In genomic region chr3:95292899-95293298, GRCm38 (mm10) we compare ENCODE assay signal across 24 mouse cellular contexts. TPM values are rescaled to one million over a fixed set of nuclear protein-coding genes. Genes with fewer than 3 reads are reported as not detected.
DNase-seq lines count a peak whose midpoint lies in the region; ATAC-seq and TF ChIP-seq lines count a peak whose summit lies in the region.
"Had no signal": no experiment of that assay in that cellular context is flagged by ENCODE, and none has a peak within 500 bp of the region (broad histone marks: within the 10 kb centered on the region; RNA-seq: fewer than 3 reads in every experiment).

No protein-coding gene starts in this region.

- H3K27ac ChIP-seq in heart, embryonic 11.5 days (ENCODE audit: low read depth, low read length): 0 out of 2 replicates have a peak overlapping the region, but pooled peaks have one; percentile 35
- 0 out of 2 replicates have a peak overlapping the region, but pooled peaks have one; percentile 36 for H3K27ac ChIP-seq in left cerebral cortex, adult 2 months
- peak overlapping the region; percentile 28; the same call in 1 of the 2 replicates for H3K27ac ChIP-seq in spleen, adult 2 months (ENCODE audit: insufficient read depth, low read length)
- H3K27ac ChIP-seq: forebrain, embryonic 13.5 days; neural tube, embryonic 15.5 days had no signal

- no peak overlapping the region for H3ac ChIP-seq in myocyte (ENCODE audit: control insufficient read depth, insufficient read length)

- H3K4me2 ChIP-seq in heart, embryonic 11.5 days: no peak overlapping the region
- H3K4me2 ChIP-seq in myocyte (ENCODE audit: low read depth): peak overlapping the region; percentile 49
- H3K4me2 ChIP-seq: forebrain, embryonic 13.5 days; heart, embryonic 12.5 days; neural tube, embryonic 15.5 days had no signal

- 87% methylated on average over 2 of the region's 2 CpGs for WGBS in heart, embryonic 11.5 days (ENCODE audit: insufficient replicate concordance)
- WGBS in spleen, adult 2 months: 83% methylated on average over 2 of the region's 2 CpGs

- peaks cover 17% of the 10 kb centered on the region for H3K36me3 ChIP-seq in heart, embryonic 11.5 days (ENCODE audit: control insufficient read depth, insufficient read depth, low read length)
- peaks cover 24% of the 10 kb centered on the region for H3K36me3 ChIP-seq in spleen, adult 2 months (ENCODE audit: control insufficient read depth, insufficient read depth, low read length)
- H3K36me3 ChIP-seq in myocyte (ENCODE audit: control insufficient read depth, insufficient read depth): peaks cover 11% of the 10 kb centered on the region

- no peak overlapping the region for H3K4me3 ChIP-seq in heart, embryonic 11.5 days (ENCODE audit: low read depth, low read length)
- no peak overlapping the region for H3K4me3 ChIP-seq in left cerebral cortex, adult 2 months
- no peak overlapping the region for H3K4me3 ChIP-seq in spleen, adult 2 months (ENCODE audit: extremely low read depth, insufficient read depth, insufficient read length)
- no peak overlapping the region for H3K4me3 ChIP-seq in myocyte
- H3K4me3 ChIP-seq: forebrain, embryonic 13.5 days; heart, embryonic 12.5 days; neural tube, embryonic 15.5 days had no signal

- no peaks in the 10 kb centered on the region for H3K9me3 ChIP-seq in heart, embryonic 11.5 days (replicated peaks; ENCODE audit: control insufficient read depth, low read length)
- H3K9me3 ChIP-seq: forebrain, embryonic 13.5 days; heart, embryonic 12.5 days; neural tube, embryonic 15.5 days had no signal

- TF ChIP-seq POLR2A in spleen, adult 2 months (IDR thresholded peaks at IDR 0.05; ENCODE audit: low read depth, low read length): no peak
- no peak for TF ChIP-seq POLR2A in myocyte (IDR thresholded peaks at IDR 0.05; ENCODE audit: insufficient read length, low read depth)

- H3K4me1 ChIP-seq in heart, embryonic 11.5 days (ENCODE audit: control insufficient read depth, insufficient read depth, low read length): no peaks in the 10 kb centered on the region
- no peaks in the 10 kb centered on the region; the same call in 1 of the 2 replicates for H3K4me1 ChIP-seq in spleen, adult 2 months (ENCODE audit: control insufficient read depth, insufficient read depth, insufficient read length)
- H3K4me1 ChIP-seq: forebrain, embryonic 13.5 days; neural tube, embryonic 15.5 days had no signal

- no peak overlapping the region for H3K9ac ChIP-seq in heart, embryonic 11.5 days (ENCODE audit: low read depth, low read length)
- H3K9ac ChIP-seq: forebrain, embryonic 13.5 days; heart, embryonic 12.5 days; neural tube, embryonic 15.5 days had no signal

- no peak for ATAC-seq in heart, embryonic 11.5 days (replicated peaks; ENCODE audit: insufficient number of reproducible peaks, low FRiP score, low TSS enrichment)
- ATAC-seq: CD4-positive, CD25-positive, alpha-beta regulatory T cell, adult 4 months; forebrain, embryonic 13.5 days; midbrain, embryonic 16.5 days had no signal

- no peak for TF ChIP-seq CTCF in left cerebral cortex, adult 2 months (IDR thresholded peaks at IDR 0.05)
- TF ChIP-seq CTCF in spleen, adult 2 months (IDR thresholded peaks at IDR 0.05; ENCODE audit: extremely low read depth, insufficient read depth, insufficient read length, insufficient replicate concordance): no peak

- H3K79me2 ChIP-seq in myocyte (ENCODE audit: control insufficient read depth, insufficient read depth): no peaks in the 10 kb centered on the region

- DNase-seq in heart, postnatal 25 days (ENCODE audit: low spot score): no peak
- no peak for DNase-seq in left cerebral cortex, adult 2 months (ENCODE audit: extremely low spot score in 1 of 2, low spot score in 2 of 2)
- DNase-seq in left cerebral cortex, postnatal 25 days (ENCODE audit: low spot score in 2 of 2): no peak
- DNase-seq in spleen, adult 2 months (ENCODE audit: low read depth in 1 of 2, low spot score in 2 of 2): no peak
- DNase-seq in spleen, postnatal 4 days (ENCODE audit: low spot score in 2 of 2): no peak
- DNase-seq in lung, postnatal 25 days (ENCODE audit: low spot score): no peak
- DNase-seq: cerebellum, adult 11-12 months; cerebellum, postnatal 14 days; gastrocnemius, postnatal 10 days; heart, adult 11 months; heart, postnatal 10 days; lung, postnatal 10 days; right cerebral cortex, adult 18-20 months; right cerebral cortex, postnatal 4 days; thymus, adult 2 months had no signal

- H3K27me3 ChIP-seq in heart, embryonic 11.5 days (ENCODE audit: control insufficient read depth, insufficient read depth, low read length): no peaks in the 10 kb centered on the region
- H3K27me3 ChIP-seq in spleen, adult 2 months (ENCODE audit: control insufficient read depth, insufficient read depth, low read length): no peaks in the 10 kb centered on the region
- H3K27me3 ChIP-seq in myocyte (ENCODE audit: control insufficient read depth, insufficient read depth, insufficient read length): no peaks in the 10 kb centered on the region
- H3K27me3 ChIP-seq: forebrain, embryonic 13.5 days; heart, embryonic 12.5 days; neural tube, embryonic 15.5 days had no signal

- intact Hi-C loops in heart, postnatal 25 days (cut with DNase I): no loop called here
- intact Hi-C loops in left cerebral cortex, adult 2 months (cut with DNase I): no loop called here
- intact Hi-C loops in left cerebral cortex, postnatal 25 days (cut with DNase I): no loop called here

TF ChIP-seq in myocyte, 11 proteins besides CTCF, POLR2A, EP300 and RAD21:
- TF ChIP-seq MYOG (IDR thresholded peaks at IDR 0.05; ENCODE audit: control insufficient read depth in 1 of 3, insufficient read depth in 1 of 3, insufficient read length in 2 of 3, low read depth in 2 of 3): no peak
- no peak for TF ChIP-seq TCF12 (IDR thresholded peaks at IDR 0.05; ENCODE audit: insufficient read depth, poor library complexity, severe bottlenecking)
- TF ChIP-seq REST (IDR thresholded peaks at IDR 0.05; ENCODE audit: insufficient read depth, insufficient read length): no peak

RNA-seq across cellular contexts. Expression of gene Prune1, which starts 11.0 kb away (rescaled TPM):
- 24.7 and 32.2 TPM in 2 replicates for polyA plus RNA-seq in heart, embryonic 11.5 days (2014; fragmentation: Nextera tagmentation; extraction: Ambion mirVana)
- total RNA-seq in heart, postnatal 25 days (2021): 10 to 100 TPM; 22.1 to 22.8 TPM
- total RNA-seq in left cerebral cortex, adult 2 months (2021): 10 to 100 TPM; 22.1 to 23.5 TPM
- total RNA-seq in left cerebral cortex, postnatal 25 days (2021): 10 to 100 TPM; 22.6 to 24.8 TPM
- polyA plus RNA-seq in spleen, adult 2 months (2012; rRNA removed): 7.7 and 8.9 TPM in 2 replicates
- polyA plus RNA-seq in myocyte (2012; fragmentation: generic; extraction: Trizol): 43.1 TPM

RNA-seq across cellular contexts. Expression of gene Mindy1, which starts 11.8 kb away (rescaled TPM):
- polyA plus RNA-seq in heart, embryonic 11.5 days (2014; fragmentation: Nextera tagmentation; extraction: Ambion mirVana): 24.3 and 25.1 TPM in 2 replicates
- 10 to 100 TPM; 20.2 to 23.4 TPM for total RNA-seq in heart, postnatal 25 days (2021)
- total RNA-seq in left cerebral cortex, adult 2 months (2021): 10 to 100 TPM; 19.9 to 21.5 TPM
- total RNA-seq in left cerebral cortex, postnatal 25 days (2021): 10 to 100 TPM; 18.7 to 20.5 TPM
- 44.8 and 51.0 TPM in 2 replicates for polyA plus RNA-seq in spleen, adult 2 months (2012; rRNA removed)
- polyA plus RNA-seq in myocyte (2012; fragmentation: generic; extraction: Trizol): 33.3 TPM

RNA-seq across cellular contexts. Expression of gene Anxa9, which starts 14.1 kb away (rescaled TPM):
- polyA plus RNA-seq in heart, embryonic 11.5 days (2014; fragmentation: Nextera tagmentation; extraction: Ambion mirVana): 0.84 and 1.5 TPM in 2 replicates
- total RNA-seq in heart, postnatal 25 days (2021): under 1 TPM; 0.52 to 0.59 TPM
- under 1 TPM; 0.61 to 1.00 TPM for total RNA-seq in left cerebral cortex, adult 2 months (2021)
- total RNA-seq in left cerebral cortex, postnatal 25 days (2021): under 1 TPM; 0.57 to 0.78 TPM
- polyA plus RNA-seq in spleen, adult 2 months (2012; rRNA removed): 2.6 and 2.7 TPM in 2 replicates
- polyA plus RNA-seq in myocyte (2012; fragmentation: generic; extraction: Trizol): 1.5 TPM

RNA-seq across cellular contexts. Expression of gene Cers2, which starts 21.7 kb away (rescaled TPM):
- 117 and 125 TPM in 2 replicates for polyA plus RNA-seq in heart, embryonic 11.5 days (2014; fragmentation: Nextera tagmentation; extraction: Ambion mirVana)
- 10 to 100 TPM; 35.9 to 40.4 TPM for total RNA-seq in heart, postnatal 25 days (2021)
- 10 to 100 TPM; 37.4 to 42.2 TPM for total RNA-seq in left cerebral cortex, adult 2 months (2021)
- total RNA-seq in left cerebral cortex, postnatal 25 days (2021): 10 to 100 TPM; 44.5 to 48.9 TPM
- 95.7 and 101 TPM in 2 replicates for polyA plus RNA-seq in spleen, adult 2 months (2012; rRNA removed)
- 116 TPM for polyA plus RNA-seq in myocyte (2012; fragmentation: generic; extraction: Trizol)

RNA-seq across cellular contexts. Expression of gene Bnipl, which starts 41.9 kb away (rescaled TPM):
- polyA plus RNA-seq in heart, embryonic 11.5 days (2014; fragmentation: Nextera tagmentation; extraction: Ambion mirVana): not detected in 2 replicates
- not detected for total RNA-seq in heart, postnatal 25 days (2021)
- under 1 TPM; 0.61 to 0.87 TPM for total RNA-seq in left cerebral cortex, adult 2 months (2021)
- under 1 TPM; 0.62 to 0.66 TPM for total RNA-seq in left cerebral cortex, postnatal 25 days (2021)
- polyA plus RNA-seq in spleen, adult 2 months (2012; rRNA removed): 0.07 TPM in 1 of 2 replicates, not detected in the other
- polyA plus RNA-seq in myocyte (2012; fragmentation: generic; extraction: Trizol): 0.31 TPM
- total RNA-seq: adrenal gland, adult 18-20 months; gastrocnemius, postnatal 10 days; heart, postnatal 10 days; megakaryocyte-erythroid progenitor cell, adult 5-6 weeks had no signal
- polyA plus RNA-seq: CD4-positive, CD25-positive, alpha-beta regulatory T cell, adult 4 months; forebrain, embryonic 13.5 days; heart, embryonic 12.5 days; midbrain, embryonic 16.5 days had no signal
